Mouse (Mus musculus) frontal cortex, postnatal 10 days (tissue): ENCODE measurements around the gene Ucn2.

Experiments used
- DNase-seq, 2 experiments: peaks; one replicate each; pipeline ENCODE4 v3.0.0; 2022; ENCODE audit warnings: low spot score in 2 of 2, mixed read lengths in 1 of 2

The Ucn2 gene

DNA sequence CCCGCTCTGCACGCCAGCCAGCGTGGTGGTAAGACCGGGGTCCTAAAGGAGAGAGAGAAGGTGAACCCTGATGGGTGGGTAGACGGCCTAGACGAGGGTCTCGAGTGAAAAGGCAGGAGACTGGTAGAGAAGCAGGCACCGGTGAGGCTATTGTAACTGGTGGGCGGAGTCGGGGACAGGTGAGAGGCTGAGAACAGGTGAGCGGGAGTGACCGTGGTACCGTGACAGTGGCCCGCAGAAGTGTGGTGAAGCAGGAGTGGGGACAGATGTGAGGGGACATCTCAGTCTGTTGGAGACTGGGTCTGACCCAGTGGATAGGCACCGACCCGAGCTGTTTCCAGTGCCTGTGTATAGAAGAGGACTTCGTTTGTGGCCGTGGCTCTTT is 6.3 kb downstream of the Ucn2 start:
- DNase-seq = no peak

DNA sequence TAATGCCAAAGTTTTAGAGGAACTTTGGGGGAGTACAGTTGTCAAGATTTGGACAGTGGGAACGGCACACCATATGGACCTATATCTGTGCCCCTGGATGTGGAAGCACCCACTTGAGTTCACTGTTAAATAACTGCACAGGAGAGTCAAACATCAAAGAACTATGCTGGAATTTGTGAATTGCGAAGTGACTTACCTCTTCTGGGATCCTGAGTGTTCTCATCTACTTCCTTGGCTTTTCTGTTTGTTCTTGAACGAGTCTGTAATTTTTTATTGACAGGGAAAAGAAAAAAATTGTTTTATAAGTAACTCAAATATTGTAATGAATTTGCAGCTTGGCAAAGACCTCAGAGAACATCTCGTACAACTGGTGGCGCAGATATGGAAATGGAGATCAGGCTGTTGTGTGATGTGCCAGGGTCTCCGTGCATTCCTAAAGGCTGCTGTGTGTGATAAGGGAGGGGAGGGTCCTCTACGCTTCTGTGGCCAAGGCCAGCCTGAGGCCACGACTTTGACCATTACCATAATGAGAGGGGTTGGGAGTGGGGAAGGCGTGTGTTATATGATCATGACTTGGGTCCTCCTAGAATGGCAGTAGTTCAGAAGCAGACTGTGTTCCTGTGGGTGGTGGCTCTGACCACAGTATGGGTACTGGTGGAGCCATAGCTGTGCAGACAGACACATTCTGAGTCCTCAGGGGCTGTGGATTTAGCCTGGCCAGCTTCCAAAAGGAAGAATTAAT is 7.0 kb downstream of the Ucn2 start:
- no peak for DNase-seq

DNA sequence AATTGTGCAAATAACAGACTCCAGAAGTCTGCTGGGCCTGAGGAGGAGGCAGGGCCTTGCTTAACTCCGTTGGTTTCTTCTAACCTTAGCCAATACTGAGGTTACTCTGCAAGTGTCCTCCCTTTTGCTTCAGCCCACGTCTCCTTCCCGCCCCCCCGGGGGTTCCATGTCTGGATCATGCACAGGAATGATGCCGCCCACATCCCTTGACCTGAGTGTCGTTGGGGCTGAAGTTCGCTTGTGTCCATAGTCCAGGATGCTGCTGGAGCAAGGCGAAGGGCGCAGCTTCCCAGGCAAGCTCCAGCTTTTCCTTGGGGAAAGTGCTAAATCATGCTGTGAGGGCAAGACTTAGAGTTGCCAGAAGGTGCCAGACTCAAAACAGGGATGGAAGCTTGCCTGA is 10.6 kb downstream of the Ucn2 start:
- DNase-seq = no peak

DNA sequence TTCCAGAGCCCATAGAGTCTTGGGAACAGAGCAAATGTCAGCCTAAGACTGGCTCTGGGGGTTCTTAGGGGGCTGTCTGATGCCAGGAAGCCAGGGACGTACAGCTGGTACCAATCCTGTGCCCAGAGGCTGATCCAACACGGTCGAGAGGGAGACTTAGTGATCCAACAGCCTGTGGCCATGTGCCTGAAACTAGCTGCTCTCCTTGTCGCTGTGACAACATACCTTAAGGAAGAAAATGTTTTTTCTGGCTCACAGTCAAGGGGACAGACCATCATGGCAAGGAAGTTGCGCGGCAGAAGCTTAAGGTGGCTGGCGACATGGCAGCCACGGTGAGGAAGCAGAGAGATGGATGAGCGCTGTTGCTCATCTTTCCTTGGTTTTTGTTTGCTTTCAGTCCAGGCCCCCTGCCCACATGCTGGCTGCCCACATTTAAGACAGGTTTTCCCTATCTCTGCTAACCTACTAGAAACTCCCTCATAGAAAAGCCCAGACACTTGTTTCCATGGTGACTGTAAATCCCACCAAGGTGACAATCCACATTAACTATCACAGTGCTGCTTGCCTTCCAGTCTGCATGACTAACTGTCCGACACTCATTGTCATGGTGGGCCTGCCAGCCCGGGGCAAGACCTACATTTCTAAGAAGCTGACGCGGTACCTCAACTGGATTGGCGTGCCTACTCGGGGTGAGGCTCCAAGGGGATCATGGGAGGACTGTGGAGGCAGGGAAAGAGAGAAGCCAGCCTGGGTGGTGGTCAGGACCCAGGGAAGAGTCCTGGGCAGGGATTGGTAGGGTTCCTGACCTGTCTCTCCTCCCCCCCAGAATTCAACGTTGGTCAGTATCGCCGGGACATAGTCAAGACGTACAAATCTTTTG is 12.7 kb downstream of the Ucn2 start:
- no peak for DNase-seq

DNA sequence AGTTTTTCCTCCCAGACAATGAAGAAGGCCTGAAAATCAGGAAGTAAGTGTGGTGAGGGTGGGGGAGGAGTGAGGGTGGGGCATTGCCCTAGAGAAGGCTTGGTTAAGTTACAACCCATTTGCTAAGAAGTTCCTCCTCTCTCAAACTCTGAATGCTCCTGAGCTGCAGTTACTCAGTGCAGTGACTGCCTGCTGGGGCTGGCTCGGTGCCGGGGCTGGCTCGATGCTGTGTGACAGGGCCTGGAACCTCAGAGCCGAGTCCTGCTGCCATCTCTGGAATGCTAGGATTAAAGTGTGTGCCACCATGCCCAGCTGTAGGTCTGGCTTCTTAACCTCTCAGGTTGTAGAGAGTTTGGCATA is 13.3 kb downstream of the Ucn2 start:
- DNase-seq = no peak

DNA sequence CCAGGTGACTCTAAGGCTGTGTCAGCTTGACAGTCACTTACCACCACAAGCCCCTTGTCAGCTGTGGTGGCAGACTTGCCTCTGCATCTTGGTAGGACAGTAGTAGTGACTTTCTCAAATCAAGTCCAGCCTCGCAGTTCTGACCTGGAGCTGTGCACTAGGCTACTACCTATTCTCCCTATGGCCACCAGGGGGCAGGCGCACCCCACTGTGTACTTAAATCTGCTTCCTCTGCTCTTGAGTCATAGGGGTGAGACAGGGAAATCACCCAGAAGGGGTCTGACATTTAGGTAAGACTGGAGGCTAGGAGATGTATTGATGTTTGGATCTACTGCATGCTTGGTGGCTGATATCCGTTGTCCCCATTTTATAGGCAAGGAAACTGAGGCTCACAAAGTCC is 14.9 kb downstream of the Ucn2 start:
- peak in 1 of 2 experiments; percentile 56 for DNase-seq

DNA sequence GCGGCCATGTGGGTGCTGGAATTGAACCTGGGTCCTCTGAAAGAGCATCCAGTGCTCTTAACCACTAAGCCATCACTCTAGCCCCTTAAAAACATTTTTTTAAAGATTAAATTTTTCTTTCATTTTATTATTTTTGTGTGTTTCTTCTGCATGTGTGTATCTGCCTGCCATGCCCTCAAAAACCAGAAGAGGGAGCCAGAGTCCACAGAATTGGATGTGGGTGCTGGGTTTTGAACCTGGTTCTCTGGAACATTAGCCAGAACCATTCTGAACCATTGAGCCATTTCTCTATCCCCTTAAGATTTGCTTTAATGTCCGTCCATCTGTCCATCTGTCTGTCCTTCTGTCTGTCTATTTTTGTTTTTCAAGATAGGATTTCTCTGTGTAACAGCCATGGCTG is 17.4 kb downstream of the Ucn2 start:
- DNase-seq = no peak

DNA sequence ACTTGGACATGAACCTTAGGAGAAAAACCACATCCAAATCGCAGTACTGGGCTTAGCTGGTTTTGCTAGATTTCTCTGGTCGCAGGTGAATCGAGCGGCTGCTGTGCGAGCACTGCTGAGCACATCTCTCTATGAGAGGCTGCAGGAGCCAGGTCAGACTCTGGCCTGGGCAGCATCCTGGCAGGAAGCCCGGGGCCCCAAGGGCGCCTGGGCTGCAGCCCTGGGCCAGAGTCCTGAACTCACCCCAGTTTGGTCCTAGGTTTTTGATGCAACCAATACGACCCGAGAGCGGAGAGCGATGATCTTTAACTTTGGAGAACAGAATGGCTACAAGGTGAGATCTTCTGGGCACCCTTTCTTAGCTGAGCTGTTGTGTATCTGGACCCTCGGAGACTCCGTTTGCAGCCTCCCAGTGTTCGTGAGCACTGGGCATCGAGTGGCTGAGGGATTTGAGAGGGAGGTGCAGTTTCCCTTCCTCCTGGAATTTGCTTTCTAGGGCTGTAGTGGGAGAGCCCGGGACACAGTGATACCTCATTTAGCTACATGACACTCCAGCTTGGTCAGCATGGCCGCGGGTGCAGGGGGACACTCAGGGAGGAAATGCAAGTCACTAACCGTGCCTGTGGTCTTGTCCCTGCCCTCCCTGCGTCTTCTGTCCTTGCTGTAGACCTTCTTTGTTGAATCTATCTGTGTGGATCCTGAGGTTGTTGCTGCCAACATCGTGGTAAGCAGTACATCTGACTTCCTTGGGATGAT is 21.4 kb downstream of the Ucn2 start:
- DNase-seq = no peak

DNA sequence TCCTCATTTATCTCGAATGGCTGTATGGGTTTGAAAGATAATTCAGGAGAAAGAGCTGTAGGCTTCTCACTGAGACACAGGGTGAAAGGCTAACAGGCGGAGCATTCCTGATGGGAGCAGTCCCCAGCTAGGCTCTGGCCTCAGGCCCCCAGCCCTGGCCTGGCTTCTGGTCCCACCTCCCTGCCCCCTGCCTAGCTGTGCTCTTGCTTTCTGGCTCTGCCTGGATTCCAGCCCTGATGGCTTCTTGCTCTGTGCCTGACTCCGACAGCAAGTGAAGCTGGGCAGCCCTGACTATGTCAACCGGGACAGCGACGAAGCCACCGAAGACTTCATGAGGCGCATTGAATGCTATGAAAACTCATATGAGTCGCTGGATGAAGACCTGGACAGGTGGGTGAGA is 22.3 kb downstream of the Ucn2 start:
- no peak for DNase-seq

DNA sequence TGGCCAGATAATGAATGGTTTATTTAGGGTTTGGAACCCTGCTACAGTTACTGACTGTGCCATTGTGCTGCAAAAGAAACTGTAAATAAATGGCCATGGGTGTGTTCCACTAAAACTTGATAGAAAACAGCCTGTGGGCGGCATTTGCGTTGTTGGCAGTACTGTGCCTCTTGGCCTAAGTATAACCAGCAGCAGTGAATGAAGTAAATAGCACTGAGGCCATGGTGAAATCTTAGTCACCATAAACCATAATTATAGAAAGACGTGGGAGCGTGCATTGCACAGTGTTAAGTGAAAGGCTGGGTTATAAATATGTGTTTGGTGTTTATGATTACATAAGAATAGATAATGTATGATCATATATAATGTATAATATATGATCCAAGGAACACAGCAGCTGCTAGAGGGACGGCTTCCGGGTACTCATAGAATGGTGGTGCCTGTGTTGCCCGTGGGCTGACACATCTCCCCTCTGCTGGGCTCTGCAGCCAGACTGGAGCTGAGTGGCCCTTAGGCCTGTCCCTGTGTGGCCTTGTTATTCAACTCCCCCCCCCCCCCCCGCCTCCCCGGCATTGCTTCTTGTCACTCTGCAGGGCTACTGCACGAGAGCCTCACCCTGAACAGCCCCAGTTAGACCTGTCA is 23.3 kb downstream of the Ucn2 start:
- no peak for DNase-seq

DNA sequence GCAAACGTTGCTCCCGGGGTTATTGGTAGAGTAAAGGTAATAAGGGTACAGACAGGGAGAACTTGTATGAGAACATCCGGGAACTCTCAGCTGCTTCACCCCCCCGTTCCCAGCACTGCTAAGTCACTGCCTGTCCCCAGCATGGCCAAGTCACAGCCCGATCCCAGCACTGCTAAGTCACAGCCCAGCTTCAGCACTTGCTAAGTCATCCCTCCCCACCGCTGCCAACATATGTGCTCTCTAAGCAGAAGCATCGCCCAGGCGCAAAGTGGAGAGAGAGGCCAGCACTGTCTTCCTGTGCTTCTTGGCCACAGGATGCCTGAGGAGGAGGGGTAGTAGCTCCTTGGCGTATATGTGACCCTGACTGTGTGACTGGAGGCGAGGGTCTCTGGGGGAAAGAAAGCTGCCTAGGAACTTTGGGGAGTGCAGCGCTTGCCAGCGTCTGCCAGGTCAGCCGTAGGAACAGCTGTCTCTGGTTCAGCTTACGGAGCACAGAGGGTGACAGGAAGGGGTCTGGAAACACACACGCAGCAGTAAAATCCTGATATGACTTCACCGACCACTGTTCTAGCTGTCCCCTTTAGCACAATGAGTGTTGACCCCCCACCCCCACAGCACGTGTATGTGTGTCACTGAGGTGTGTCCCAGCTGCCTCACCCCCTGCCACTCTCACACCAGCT is 24.0 kb downstream of the Ucn2 start:
- no peak for DNase-seq

DNA sequence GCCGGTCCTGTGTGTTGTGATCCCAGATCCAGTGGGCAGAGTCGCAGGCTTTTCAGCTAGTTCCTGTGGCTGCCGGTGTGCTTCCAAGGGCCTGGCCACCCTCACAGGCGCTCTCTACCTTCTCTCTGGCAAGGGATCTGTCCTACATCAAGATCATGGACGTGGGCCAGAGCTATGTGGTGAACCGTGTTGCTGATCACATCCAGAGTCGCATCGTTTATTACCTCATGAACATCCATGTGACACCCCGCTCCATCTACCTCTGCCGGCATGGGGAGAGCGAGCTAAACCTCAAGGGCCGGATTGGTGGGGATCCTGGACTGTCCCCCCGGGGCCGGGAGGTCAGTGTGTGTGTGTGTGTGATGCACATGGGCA is 24.5 kb downstream of the Ucn2 start:
- DNase-seq = no peak

DNA sequence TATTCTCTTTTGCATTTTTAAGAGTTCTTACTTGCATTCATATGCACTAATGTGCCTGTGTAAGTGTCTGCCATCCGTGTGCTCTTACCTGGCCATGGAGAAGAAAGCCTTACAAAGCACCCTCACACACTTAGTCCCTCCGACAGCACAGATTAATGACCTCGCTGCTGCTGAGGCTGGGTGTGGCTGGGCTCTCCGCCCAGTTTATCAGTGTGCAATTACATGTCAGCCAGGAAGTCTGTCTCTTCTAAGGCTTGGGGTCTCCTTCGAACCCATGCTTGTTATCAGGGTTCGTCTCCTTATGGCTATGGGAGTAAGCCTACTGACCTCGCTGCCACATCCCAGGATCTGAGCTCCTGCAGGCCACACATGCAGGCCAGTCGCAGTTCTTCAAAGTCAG is 29.6 kb downstream of the Ucn2 start:
- no peak for DNase-seq

DNA sequence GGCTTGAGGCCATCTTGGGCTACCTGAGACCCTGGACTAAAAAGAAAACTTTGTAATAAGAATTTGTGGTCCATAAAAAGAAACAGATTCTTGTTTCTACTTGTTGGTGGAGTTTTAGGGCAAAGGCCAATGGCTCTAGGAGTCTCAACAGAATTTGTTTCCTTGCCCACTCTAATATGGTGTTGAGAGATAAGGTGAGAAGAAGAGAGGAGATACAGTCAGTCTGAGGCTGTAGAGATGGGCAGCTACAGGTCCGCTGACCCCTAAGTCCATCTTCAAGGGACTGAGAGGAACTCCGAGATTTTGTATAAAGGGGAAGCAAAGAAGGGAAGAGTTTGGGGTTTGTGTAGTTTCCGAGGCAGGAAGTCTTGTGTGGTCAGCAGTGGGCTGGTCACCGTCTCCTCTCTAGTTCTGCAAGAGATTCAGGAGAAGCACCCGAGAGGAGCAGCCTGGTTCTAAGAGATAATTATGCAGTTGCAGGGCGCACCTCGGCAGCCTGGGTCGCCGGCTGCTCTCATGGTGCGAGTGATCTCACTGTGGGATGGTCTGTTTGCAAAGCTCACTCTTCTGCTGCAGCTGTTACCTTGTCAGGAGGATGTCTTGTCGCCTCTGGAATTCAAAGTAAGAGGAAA is 31.3 kb downstream of the Ucn2 start:
- no peak for DNase-seq

DNA sequence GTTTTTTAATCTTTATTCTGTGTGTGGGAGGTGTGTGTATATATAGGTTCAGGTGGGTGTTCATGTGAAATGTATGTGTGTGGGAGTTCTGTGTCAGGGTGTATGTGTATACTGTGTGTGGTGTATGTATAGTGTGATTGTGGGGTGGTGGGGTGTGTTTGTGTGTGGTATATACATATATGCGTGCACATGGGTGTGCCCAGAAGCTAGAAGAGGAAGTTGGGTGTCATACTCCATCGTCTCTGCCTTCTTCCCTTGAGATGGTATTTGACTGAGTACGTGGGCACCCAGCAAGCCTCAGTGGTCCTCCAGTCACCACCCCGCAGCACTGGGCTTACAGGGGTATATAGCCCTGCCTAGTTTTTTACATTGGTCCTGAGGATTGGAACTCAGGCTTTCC is 35.6 kb downstream of the Ucn2 start:
- no peak for DNase-seq

DNA sequence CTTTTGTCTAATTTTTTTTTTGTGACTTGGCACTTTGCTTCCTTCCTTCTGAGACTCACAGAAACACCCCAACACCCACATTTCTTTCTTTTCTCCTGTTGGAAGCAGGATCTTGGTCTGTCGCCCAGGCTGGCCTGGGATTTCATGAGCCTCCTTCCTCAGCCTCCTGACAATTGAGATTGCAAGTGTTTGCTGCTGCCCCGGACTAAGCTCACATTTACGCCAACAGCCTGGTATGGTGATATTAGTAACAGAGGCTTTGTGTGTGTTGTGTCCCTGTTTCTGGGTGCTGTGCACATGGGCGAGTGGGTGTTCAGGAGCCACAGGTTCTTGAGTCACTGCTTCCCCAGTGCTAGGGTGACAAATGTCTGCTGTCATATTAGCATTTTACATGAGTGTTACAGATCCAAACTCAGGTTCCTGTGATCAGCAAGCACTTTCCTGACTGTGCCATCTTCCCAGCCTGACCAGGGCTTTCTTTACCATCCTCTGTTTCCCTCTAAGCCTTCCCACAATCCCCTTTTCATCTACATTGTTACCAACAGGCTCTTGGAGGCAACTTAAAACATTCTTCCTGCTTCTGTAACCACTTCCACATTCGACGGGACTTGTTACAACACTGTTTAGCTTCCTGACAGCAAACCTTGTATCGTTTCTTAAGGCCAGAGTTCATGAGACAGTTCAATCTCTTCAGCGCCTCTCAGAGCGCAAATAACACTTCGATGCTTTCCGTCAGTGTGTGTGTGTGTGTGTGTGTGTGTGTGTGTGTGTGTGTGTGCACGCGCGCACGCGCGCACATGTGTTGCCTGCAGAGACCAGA is 37.3 kb downstream of the Ucn2 start:
- DNase-seq = no peak

DNA sequence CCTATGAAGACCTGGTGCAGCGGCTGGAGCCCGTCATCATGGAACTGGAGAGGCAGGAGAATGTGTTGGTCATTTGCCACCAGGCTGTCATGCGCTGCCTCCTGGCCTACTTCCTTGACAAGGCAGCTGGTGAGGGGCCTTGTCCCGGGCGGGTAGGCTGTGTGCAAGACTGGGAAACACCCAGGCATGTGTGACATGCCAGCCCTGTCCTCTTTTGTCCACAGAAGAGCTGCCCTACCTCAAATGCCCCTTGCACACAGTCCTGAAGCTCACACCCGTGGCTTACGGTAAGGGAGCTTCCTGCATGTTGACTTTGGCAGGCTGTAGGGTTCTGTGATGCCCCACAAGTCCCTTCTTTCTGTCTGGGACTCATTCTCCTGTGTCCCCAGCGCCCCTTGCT is 41.7 kb downstream of the Ucn2 start:
- no peak for DNase-seq

DNA sequence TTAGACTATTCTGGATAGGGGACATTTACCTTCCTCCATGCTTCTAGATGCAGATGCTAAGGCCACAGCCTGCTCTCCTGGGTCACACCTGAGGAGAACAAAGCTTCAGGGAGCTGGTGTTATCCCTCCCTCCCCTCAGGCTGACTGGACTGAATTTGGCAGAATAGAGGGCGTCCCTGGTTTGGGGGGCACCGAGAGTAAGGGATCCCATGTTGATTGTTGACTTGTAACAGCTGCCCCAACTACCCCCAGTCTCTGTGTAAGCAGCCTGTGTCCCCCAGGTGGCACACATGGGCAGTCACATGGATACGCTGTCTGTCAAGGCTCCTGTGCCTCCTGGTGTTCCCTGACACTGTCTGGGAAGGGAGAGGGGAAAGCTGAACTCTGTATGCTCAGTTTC is 42.6 kb downstream of the Ucn2 start:
- DNase-seq = no peak

DNA sequence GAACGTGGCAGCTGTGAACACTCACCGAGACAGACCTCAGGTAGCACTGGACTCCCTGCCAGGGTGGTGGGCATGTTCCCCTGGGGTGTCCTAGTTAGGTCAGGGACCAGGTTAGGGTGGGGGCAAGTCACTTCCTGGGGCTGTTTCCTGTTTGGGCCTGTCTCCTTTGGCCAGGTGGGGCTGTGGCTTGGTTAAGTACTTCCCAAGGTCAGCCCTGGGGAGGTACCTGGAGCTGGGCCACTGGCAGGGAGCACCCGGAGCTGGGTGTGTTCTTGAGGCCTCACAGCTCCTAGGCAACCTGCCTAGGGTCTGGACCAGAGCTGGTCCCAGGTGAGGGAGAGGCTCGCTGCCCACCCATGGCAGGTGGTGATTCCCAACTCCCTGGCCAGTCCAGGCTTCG is 43.1 kb downstream of the Ucn2 start:
- DNase-seq = no peak

DNA sequence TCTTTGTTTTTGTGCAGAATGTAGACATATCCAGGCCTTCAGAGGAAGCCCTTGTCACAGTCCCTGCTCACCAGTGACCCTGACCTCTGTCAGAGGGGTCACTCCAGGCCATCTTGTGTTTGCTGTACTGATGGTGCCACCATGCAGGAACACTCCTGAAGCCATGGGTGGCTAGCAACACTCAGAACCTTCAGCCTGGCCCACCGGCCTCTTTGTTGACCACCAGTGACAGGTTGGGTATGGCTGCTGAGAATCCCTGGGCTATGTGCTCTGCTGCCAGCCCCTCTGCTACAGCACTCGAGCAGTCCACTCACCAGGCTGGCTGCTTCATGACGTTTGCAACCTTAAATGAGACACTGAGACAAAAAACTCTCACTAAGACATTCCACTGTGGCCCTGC is 44.5 kb downstream of the Ucn2 start:
- DNase-seq = no peak
